Mouse (Mus musculus) bone marrow, adult 2 months (tissue): ENCODE results near the gene Eps8.

Experiments
- CTCF ChIP-seq: fragments of 200-500 bp; IDR thresholded peaks from 2 replicates; pipeline ENCODE4 v1.5.1; 2011; ENCODE audit warnings: low read length, control low read depth; ENCODE audit not compliant: control insufficient read depth, insufficient read depth
- POLR2A ChIP-seq: fragments of 200-500 bp; IDR thresholded peaks from 2 replicates; pipeline ENCODE4 v1.6.1; 2011; ENCODE audit warnings: low read depth, mild to moderate bottlenecking, control low read depth, low read length, borderline replicate concordance; ENCODE audit not compliant: control insufficient read depth

GRCm38 (mm10) chr6:137621021-137621420 lies 33.7 kb downstream of the Eps8 start:
- TF ChIP-seq POLR2A: no peak
- no peak for TF ChIP-seq CTCF
